Mouse (Mus musculus) ES-Bruce4 (cell line): ENCODE data around the gene Gm13289.
"Not testable (repeated sequence)": the region's sequence is repeated elsewhere in the genome, so short reads cannot be mapped to it uniquely, and the experiment has no call there.

Experiments
- CTCF ChIP-seq: IDR thresholded peaks from one replicate; pipeline ENCODE4 v1.8.1; 2011; ENCODE audit warnings: low read depth, low read length
- EP300 ChIP-seq: IDR thresholded peaks from 2 replicates; pipeline ENCODE4 v1.6.1; 2011; ENCODE audit warnings: low read depth, low read length; ENCODE audit not compliant: insufficient read depth

DNA sequence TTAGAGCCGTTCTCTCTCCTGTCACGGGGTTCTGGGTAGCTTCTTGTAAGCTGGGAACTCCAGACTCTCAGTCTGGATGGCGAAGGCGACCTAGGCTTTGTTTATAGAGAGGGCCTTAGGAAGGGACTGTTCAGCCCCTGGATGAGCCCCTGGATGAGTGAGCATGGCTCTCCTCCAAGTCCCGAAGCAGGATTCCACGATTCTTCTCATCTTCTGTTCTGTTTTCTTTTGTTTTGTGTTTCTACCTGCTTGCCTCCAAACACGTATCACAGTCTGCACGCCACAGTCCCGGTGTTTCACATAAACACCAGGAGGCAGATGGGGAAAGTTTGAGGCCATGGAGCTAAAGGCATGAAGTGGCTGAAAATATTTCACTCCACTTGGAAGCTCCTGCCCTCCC lies 18.0 kb upstream of the Gm13289 start:
- TF ChIP-seq EP300, CTCF: not testable (repeated sequence)
